Mouse (Mus musculus): ENCODE results near the gene Ceacam15.
"Not testable (repeated sequence)": the region's sequence is repeated elsewhere in the genome, so short reads cannot be mapped to it uniquely, and the experiment has no call there.

- TF ChIP-seq CTCF (IDR thresholded peaks at IDR 0.05; ENCODE audit: control insufficient read depth, insufficient read depth, insufficient read length); USF1 (IDR thresholded peaks at IDR 0.05; ENCODE audit: low read depth); MYOG (IDR thresholded peaks at IDR 0.05; ENCODE audit: control insufficient read depth, extremely low read depth, insufficient read length): not testable (repeated sequence)
Measured at GRCm38 (mm10) chr7:16722490-16722889, 47.0 kb upstream of the Ceacam15 start.

All from C2C12 (cell line).